Mouse (Mus musculus): Measurements from ENCODE around the gene Upf1.

The Upf1 gene

GRCm38 (mm10) chr8:70356111-70356510, 3.0 kb upstream of the Upf1 start:
- no peak for DNase-seq

- DNase-seq = peak; percentile 88
Measured at GRCm38 (mm10) chr8:70354004-70354403, 926 bp upstream of the Upf1 start.

- DNase-seq = peak; percentile 95
Measured at GRCm38 (mm10) chr8:70352657-70353151, 374 bp downstream of the Upf1 start.

DNA sequence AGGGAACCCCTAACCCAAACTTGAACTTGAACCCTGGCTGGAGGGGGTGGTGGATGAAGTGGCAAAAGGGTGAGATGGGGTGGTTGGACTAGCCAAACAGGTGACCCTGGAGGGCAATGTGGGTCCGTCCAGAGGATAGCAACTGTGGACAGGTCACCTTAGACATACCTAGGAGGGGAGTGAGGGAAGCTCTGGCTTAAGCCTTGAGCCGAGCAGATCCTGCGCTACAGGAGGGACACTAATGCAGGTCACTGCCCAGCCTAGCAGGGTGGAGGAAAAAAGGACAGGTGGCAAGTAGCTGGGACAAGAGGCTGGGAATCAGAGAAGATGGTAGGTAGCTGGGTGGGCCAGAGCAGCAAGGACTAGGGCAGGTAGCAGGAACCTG, 1.1 kb downstream of the Upf1 start:
- peak; percentile 91 for DNase-seq

GRCm38 (mm10) chr8:70351035-70351999, 1.8 kb downstream of the Upf1 start:
- peak; percentile 87 for DNase-seq

- DNase-seq = no peak
Measured at GRCm38 (mm10) chr8:70347860-70348420, 5.1 kb downstream of the Upf1 start.

GRCm38 (mm10) chr8:70347443-70347842, 5.6 kb downstream of the Upf1 start:
- no peak for DNase-seq

DNA sequence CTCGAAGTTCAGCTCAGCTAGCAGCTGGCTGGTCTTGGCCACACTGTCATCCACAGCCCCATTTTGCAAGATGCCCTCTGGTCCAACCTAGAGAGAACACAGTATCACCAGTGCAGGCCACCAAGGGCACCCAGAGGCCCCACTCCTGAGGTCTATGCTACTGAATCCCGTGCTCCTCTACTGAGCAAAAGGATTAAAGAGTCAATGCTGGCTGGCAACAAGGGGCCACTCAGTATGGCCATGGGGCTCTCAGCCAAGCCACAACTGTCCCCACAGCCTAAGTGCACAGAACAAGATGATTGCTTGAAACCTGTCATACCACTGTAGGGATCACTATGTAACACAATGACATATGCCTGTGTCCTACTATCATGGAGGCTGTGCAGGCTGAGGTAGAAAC, 8.8 kb downstream of the Upf1 start:
- DNase-seq = no peak

GRCm38 (mm10) chr8:70343696-70344095, 9.4 kb downstream of the Upf1 start:
- DNase-seq = no peak

- DNase-seq = no peak
Measured at GRCm38 (mm10) chr8:70343076-70343475, 10.0 kb downstream of the Upf1 start.

DNA sequence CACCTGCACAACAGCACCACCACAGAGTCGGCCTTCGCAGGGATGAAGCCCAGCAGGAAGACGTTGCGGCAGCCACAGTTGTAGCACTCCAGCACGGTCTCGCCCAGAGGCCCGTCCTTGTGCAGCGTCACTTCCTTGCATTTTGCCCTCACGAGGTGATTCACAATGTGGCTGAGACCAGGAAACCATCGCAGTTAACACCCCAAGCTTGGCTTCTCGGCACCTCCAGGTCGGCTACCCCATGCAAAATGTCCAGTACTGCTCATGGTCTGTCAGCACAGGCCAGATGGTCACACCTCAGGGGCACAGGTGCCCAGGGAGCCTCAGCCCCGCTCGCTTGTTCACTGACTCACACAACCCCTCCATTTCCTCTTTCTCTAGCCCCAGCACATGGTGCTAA, 11.1 kb downstream of the Upf1 start:
- no peak for DNase-seq

GRCm38 (mm10) chr8:70340659-70341058, 12.4 kb downstream of the Upf1 start:
- DNase-seq = no peak

GRCm38 (mm10) chr8:70338931-70339330, 14.1 kb downstream of the Upf1 start:
- DNase-seq = no peak

DNA sequence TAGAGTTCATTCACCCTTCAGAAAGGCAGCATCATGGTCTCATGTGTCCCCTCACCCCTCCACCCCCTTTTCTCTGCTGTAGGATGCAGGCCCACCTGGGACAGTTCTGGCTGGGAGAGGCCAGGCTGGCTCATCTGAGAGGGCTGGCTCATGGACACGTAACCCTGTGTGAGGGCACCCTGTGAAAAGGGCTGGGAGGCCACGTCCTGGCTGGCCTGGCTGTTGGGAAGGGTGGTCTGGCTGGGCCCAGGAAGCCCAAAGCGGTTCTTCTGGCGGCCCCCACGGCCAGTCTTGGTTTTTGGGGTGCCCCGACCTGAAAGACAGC, 20.2 kb downstream of the Upf1 start:
- DNase-seq = peak; percentile 92

DNA sequence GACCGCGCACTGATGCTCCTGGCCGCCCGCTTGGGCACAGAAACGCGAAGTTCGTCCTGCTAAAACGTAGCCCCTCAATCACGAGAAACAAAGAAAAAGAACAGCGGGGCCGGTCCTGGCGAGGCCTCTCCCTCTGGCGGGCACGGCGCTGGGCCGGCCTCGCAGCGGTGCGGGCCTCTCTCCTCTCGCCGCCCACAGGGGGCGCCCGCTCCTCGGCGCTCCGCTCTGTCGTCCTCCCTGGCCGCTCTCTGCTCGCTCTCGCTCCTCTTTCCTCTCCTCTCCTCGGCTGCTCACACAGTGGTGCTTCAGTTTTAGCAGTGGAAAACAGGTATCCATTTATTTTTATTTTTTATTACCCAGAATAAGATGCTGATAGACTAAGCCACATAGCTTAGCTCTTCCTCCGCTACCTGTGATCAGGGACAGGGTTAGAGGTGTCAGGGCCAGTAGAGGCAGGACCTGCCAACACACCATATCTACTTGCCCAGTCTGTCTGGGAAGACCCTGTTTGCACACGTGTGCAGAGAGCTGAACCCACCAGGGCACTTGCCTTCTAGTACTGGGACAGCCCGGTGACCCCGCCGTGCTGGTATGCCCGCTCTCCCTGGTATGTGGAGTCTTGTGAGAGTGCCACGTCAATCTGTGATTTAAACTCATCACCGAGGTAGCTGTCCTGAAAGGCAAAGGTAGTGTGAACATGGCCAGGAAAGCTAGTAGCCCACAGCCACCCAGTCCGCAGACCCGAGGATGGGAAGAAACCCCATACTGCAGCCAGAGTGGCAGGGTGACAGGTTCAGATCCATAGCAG, 20.8 kb downstream of the Upf1 start:
- peak; percentile 95 for DNase-seq

GRCm38 (mm10) chr8:70331526-70331925, 21.6 kb downstream of the Upf1 start:
- DNase-seq = peak; percentile 89

- DNase-seq = peak; percentile 93
Measured at GRCm38 (mm10) chr8:70330741-70331364, 22.2 kb downstream of the Upf1 start.

GRCm38 (mm10) chr8:70329835-70330740, 23.0 kb downstream of the Upf1 start:
- DNase-seq = peak; percentile 88

- DNase-seq = peak; percentile 94
Measured at GRCm38 (mm10) chr8:70329124-70329834, 23.8 kb downstream of the Upf1 start, which contains the start of gene Gdf1. Gene Gdf1, plus strand, starts transcription at chr8:70329817.

- no peak for DNase-seq
Measured at GRCm38 (mm10) chr8:70327512-70327911, 25.6 kb downstream of the Upf1 start.

GRCm38 (mm10) chr8:70323716-70324115, 29.4 kb downstream of the Upf1 start:
- no peak for DNase-seq

Measured in heart, adult 11 months (tissue).